Mouse (Mus musculus): ENCODE data around the gene Mtpn.

The Mtpn gene

DNA sequence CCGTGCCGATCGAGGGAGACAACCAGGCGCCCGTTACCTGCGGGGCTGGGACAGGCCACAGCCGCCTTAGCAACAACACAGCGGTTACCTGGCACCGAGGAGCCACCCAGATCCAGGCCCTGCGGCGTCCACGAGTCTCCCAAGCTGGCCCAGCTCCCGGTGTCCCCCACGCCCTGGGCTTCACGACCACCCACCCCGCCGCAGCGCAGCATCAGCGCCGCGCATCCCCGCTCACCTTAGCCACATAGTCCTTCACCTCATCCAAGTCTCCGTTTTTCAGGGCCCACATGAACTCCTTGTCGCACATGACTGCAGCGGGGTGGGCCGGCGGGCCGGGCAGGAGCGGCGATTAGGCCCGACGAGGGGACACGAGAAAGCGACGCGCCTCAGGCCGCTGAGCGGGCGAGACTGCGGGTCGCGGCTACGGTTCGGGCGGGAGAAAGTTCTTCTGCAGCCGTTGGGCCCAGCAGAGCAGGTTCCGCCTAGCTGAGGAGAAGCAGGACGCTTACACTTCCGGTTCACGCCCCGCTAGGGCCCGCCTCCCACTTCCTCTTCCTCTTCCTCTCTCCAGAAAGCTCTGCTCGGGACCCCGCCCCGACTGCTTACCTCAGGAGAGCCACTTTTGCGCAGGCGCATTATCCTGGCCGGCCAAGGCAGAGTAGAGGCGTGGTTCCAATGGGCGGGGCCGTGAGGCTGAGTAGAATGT is at the start of gene Mtpn:
Gene Mtpn (minus strand): TSS at position 585 of the 706 bp plus-strand sequence.
- DNase-seq = peak; percentile 97

DNA sequence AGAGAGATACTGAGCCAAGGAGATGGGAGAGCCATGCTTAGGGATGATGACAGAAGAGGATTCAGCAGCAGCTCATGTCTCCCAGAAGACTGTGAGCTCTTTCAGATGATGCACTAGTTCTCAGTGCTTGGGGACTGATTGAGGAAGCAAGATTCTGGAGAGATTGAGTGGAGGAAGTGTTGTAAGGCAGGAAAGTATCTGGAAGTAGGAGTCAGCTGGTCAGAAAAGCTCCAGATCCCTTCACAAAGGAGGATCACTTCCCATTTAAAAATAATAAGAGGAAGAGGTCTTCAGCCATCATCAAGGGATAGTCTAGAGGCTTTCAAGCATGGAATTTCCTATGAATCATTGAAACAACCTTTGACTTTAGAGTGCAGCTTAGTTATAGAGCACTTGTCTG is 29.0 kb upstream of the Mtpn start:
- DNase-seq = no peak

DNA sequence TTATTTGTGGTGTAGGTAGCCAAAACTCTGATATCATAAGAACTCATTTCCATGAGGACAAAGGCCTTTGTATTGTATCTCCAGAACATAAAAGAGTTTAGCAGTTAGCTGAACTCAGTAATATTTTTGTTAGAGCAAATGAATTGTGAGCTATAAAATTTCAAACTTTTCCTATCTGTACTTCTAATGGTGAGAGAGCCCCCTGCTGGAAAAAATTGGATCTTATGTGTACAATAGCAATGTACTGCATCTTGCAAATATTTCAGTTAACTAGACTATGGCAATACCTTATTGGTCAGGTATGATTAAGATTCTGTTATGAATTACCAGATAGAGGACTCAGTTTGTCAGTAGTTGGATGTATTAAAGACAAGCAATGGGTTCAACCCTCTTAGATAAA is 28.1 kb upstream of the Mtpn start:
- peak; percentile 30 for DNase-seq

DNA sequence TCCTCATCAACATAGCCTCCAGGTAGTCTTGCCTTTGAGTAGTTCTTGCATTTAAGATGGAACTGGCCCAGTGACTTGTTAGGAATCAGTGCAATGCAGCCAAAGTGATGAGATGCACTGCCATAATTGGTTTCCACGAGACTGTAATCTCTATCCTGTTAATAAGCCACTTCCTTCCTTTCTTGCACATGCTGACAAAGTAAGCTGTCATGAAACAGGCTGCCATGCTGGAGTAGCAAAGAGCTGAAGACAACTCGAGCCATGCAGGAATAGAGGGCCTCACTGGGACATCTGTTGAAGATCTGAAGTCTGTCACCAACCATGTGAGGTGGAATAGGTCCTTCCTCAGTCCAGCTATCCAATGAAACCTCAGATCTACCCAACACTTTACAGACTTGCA is 20.3 kb upstream of the Mtpn start:
- no peak for DNase-seq

DNA sequence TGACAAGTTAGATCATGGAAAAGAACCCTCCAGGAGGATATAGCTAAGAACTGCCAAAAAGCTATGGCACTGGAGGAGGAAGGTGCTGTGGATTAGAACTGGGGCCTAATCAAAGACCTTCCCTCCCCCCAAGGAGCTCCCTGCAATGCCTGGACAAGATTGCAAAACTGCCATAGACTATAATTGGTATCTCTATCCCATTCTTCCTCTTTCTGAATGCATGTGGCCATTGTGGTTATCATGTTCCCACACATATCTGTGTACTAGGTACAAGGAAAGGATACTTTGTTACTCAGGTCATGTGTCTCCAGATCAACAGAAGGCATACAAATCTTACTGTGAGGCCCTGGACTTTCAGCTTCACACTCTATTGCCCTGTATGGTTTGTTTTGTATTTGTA is 4.7 kb upstream of the Mtpn start:
- no peak for DNase-seq

DNA sequence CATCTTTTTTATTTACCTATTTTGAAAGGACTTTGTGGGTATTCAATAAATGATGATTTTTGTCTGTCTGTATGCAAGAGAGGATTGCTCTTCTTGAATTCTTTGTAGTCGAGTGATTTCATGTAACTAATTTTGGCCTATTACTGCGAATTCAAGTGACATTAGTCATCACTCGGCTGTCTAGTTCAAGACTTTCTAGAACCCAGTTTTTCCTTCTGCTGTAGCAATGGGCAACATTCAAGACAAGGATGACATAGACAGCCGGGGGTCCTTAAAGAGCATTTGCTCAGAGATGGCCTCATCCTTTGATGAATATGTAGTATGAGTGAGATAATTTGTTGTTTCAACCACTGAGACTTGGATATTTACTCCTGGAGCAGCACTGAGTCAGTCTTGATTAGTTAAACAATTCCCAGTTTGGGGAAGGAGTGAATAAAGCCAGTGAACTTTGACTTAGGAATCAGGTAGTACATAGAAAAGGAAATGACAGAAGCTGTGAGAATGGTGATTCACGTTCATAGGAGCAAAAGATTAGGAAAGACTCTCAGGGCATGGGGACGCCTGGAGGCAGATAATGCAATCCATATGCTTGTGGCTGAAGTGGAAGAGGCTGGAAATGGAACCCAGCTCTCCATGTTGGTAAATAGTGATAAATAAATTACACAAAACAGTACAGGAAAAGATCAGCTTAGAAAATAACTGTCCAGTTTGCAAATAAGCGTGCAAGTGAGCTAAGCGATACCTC is 3.1 kb upstream of the Mtpn start:
- DNase-seq = no peak

DNA sequence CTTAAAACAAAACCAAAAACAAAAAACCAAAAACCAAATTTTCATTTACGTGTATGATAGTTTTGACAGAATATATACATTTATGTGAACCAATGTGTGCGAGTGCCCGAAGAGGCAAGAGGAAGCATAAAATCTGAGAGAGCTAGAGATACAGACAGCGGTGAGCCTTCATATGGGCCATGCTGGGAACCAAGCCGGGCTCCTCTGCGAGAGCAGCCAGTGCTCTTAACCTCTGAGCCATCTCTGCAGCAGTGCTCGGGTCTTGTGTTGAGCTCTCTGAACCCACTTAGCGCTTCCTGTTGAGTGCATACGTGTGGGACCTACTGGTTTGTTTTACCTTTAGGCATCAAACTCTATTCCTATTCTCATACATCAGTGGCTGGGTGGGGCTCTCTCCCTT is 689 bp upstream of the Mtpn start:
- DNase-seq = no peak

DNA sequence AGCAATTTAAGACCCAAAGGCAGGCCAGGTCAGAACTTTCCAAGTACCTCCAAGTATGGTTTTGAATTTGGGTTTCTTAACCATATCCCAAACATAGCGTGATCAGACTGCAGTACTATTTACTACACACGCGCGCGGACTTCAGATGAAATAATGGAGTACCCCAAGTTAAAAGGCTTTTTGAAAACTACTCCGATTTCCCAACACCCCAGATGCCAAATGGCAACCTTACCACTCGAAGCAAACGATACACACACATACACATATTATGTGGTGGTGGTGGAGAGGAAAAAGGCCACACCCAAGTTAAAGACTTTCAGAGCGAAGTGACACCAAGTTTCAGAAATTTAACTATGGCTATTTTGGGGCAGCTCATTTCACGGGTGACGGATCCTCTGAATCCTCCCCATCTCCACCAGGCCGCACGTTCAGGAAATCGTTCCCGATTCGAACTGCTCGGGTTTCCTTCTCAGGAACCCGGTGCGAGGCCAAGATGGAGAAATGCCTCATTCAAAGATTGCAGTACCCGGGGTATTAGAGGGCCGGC is 858 bp downstream of the Mtpn start:
- DNase-seq = no peak

DNA sequence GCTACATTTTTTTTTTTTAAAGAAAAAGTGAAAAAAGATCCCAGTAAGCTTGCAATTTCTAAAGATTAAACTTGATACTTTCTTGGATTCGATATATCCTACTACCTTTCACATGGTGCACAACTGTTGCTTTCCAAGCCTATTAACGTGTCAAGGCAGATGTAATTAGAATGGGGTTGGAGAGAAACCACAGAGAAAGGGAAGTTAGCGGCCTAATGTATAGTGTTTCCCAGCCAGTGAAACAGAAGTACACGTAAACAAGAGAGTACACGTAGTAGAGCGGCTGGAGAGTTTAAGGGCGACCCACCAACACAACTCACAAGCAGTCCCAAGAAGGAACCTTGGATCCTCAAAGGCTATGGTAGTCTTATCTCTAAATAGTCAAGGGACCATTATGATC is 3.7 kb downstream of the Mtpn start:
- no peak for DNase-seq

DNA sequence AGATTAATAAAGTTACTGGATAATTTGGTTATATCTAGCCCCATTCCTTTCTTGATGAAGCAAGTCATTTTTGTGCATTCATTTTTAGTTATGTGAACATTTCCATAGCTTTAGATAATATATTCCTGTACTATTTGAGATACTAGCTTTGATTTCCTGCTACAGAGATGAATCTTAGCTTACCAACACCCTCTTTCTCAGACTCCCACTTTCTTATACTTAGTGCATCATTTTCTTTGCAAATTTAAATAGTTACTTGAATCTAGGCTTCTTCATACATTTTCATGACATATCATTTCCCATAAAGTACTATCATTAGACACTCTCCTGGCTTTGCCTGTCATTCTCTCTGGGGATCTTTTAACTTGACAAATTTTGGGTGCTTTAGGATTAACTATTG is 26.3 kb downstream of the Mtpn start:
- no peak for DNase-seq

DNA sequence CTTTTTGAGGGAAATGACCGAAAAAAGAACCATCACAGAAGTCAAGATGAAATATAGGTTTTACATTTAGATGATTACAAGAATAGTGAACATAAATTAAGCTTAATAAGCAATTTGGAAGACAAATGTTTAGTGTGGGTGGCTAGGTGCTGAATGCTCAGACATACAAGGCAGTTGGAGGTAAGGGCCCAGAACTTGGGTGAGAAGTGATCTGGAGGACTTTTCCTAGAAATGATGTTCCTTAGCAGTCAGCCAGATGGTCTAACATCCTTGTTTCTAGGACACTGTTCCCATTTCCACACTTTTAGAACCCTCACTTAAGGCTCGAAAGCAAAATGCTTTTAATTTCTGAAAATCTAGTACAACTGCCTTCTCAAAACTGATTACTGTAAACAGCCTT is 34.9 kb downstream of the Mtpn start:
- no peak for DNase-seq

DNA sequence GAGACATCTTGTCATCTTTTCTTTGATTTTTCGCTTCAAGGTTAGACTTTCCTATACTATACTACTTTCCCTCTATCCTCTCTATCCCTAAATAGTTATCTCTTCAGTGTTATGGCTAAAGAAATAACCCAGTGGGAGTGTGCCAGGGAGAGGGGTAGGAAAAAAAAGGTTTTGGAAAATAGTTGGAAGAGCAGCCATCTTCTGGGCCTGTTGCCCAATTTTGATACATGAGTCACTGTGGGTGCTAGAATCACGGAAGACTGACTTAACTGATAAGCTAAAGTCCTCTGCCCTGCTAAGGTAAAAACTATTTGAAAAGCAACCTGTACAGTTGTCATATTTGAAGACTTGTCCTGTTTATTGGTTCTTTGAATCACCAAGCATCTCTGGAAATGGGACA is 36.8 kb downstream of the Mtpn start:
- no peak for DNase-seq

DNA sequence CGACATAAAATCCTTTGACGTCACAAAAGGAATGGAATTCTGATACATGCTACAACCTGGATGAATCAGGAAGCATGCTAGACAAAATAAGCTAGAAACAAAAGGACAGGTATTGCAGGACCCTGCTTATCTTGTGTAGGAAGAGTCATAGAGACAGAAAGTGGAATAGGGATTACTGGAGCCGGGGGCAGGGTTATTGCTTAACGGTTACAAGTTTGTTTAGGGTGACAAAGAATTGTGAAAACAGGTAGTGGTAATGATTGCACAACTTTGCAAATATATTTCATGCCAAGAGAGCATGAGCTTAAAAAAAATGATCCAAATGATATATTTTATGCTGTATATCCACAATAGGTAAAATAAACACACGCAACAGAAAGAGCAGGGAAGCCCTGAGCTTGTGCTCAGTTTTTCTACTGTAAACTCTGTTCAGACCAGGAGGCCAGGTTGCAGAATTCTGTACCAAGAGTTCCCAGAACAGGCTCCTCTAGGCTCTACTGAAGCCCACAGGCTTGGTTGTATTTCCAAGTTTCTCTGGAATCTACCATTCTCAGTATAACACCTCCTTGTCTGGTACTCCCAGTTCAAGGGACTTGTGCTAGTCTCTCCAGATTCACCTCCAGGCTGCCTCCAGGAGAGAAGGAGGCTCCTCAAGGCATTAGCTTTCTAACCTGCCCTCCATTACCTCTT is 39.6 kb downstream of the Mtpn start:
- DNase-seq = no peak

DNA sequence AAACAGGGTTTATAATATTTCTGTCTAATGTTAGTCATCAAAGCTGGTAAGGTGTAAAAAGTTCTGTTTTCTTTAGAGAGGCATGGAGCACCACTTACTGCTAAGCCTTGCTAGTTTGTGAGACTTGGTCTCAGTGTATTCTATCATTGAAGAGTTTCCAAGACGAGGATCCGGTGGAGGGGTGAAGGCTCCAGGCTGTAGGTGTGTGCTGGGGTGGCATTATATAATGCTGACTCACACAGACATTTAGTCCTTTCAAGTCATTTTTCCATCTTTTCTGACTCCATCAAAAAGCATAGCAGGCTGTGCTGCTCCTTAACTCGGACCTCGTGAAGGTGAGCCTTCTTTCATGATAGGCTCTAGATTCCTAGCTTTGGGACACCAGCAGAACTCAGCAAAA is 42.3 kb downstream of the Mtpn start:
- DNase-seq = no peak

DNA sequence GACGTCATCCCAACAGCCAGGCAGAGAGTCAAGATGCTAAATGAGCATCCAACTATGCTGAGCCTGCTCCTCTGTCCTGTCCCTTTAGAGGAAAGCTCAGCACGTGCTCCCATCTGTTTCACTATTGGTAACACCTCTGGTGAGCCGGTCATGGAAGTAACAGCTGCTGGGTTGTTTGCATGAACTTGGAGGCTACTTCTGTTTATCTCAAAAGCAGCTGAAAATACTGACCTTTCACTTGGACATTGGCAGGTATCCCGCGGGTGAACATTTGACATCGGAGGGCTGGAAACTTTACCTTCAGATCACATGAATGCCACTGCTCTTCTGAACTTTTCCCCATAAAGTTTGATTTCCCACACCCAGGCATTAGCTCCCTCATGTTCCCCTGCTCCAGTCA is 45.8 kb downstream of the Mtpn start:
- DNase-seq = no peak

DNA sequence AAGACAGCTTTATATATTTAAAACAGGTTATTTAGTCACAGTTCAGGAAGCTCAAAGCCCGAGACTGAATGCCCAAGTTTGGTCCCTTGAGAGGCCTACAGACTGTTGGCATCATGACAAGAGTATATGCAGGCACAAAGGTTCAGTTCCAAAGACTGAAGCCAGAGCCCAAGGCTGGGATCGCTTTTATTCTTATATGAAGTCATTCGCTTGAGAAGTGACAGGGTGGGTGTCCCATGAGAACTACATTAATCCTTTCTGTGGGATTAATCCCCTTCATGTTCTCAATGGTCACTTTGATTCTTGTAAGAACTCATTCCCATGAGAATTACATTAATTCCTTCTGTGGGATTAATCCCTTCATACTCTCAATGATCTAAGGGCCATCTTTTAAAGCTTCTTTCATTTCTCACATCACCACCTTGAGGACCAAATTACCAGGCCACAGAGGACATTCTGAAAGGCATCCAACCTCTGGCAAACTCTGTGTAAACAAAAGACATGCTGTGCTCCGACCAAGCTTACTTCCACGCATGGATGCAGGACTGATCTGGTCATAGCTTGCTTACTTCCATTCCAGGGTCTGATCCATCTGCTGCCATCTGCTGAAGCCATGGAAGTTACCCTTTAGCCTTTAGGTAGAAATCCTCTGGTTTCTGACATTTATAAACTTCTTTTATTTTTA is 59.9 kb downstream of the Mtpn start:
- no peak for DNase-seq

DNA sequence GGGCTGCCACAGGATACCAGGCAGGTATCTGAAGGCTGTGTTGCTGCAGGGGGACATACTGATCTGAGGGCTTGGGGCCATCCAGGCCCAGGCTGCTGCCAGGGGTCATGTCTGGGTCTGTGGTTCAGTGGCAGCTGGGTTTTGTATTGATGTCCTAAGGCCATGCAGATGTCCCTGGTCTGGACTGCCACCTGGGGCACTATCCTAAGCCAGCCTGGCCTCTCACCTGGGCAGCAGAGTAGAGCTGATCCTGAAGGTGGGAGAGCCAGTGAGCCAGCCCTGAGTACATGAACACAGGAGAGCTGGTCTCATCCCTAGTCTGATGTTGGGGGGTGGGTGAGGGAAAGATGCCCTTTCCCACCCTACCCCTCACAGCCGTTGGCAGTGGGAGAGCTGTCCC is 62.9 kb downstream of the Mtpn start:
- no peak for DNase-seq

DNA sequence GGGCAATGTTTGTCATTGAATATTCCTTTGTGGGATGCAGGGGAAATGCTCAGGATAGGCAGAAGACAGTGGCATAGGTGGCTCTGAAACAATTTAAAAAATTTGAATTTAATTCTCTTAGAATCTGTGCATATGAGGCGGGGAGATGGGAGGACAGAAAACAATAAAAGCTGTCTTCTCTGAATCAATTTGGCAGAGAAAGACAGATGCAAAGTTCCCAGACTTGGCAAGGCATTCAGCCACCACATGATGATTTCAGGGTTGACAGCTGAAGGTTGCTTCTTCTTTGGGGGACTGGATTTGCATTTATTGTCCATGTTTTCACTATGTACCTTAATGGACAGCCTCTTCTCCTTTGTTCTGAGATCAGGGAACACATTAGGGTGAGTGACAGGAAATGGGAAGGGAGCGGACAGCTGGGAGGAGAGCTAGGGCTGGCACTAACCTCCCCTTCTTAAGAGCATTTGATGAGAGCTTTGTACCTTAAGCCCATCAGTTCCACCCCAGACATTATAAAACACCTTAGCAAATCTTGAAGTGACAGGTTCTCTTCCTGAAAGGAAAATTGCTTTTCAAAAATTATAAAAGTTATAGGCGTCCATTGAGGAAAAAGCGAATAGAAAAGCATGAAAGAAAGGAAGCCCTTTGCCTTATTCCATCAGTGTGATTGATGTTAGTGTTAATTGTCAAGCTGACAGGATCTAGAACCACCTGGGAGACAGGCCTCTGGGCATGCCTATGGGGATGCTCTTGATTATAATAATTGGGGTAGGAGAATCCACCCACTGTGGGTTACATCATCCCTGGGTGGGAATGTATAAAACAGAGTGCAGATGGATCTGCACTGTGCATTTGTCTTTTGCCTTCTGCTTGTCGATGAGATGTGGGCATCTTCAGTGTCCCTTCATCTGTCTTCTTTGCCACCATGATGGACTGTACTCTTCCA is 76.0 kb downstream of the Mtpn start:
- no peak for DNase-seq

DNA sequence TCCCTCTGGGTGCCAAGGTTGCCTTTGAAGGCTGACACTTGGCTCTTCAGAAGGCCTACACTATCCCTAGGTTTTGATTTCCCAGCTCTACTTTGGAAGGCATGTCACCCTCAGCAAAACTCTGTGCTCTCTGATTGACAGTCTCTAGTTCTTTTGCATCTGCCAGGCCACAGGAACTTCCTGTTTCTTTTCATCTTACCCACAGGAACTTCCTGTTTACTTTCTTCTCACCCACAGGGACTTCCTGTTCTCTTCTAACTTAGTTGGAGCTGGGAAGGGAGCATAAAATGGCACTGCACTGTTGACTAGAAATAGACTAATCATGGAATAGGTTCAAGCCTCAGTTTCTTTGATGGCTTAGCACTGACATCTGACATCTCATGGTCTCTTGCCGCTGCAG is 77.2 kb downstream of the Mtpn start:
- DNase-seq = no peak
